Mouse (Mus musculus) limb, embryonic 14.5 days (tissue): ENCODE measurements at regions not wholly inside any gene's neighbourhood (a gene's known extent, or its start where the extent isn't known, plus 50 kb on each side); places are given as distances from the start of the nearest gene placed in this dataset.

Source experiments
- ATAC-seq: fragments of 200-750 bp; cut with Nextera tagmentation; 2 replicates; pipeline ENCODE4 v1.8.0; 2017; ENCODE audit warnings: low read depth, moderate number of reproducible peaks, moderate TSS enrichment; ENCODE audit not compliant: low FRiP score
- DNase-seq: peaks from one replicate; pipeline ENCODE4 v3.0.0-alpha.2; 2015; ENCODE audit warnings: low spot score
- H3K27ac ChIP-seq: fragments of 300-500 bp; sonication (generic); replicated peaks from 2 replicates; pipeline ENCODE4 v1.5.1; 2014; ENCODE audit warnings: low read depth, mild to moderate bottlenecking, low read length, moderate library complexity, mixed read lengths
- H3K27me3 ChIP-seq: fragments of 300-500 bp; sonication (generic); 2 replicates; pipeline ENCODE4 v1.6.1; 2014; ENCODE audit warnings: low read length, mixed read lengths; ENCODE audit not compliant: control insufficient read depth, insufficient read depth
- H3K36me3 ChIP-seq: fragments of 300-500 bp; sonication (generic); 2 replicates; pipeline ENCODE4 v1.6.1; 2014; ENCODE audit warnings: mild to moderate bottlenecking, low read length, moderate library complexity, mixed read lengths; ENCODE audit not compliant: control insufficient read depth, insufficient read depth
- H3K4me1 ChIP-seq: fragments of 300-500 bp; sonication (generic); 2 replicates; pipeline ENCODE4 v1.6.1; 2014; ENCODE audit warnings: antibody characterized with exemption, low read length, mixed read lengths; ENCODE audit not compliant: control insufficient read depth, insufficient read depth
- H3K4me2 ChIP-seq: fragments of 300-500 bp; sonication (generic); replicated peaks from 2 replicates; pipeline ENCODE4 v1.6.1; 2014; ENCODE audit warnings: low read depth, mild to moderate bottlenecking, low read length, moderate library complexity; ENCODE audit not compliant: severe bottlenecking
- H3K4me3 ChIP-seq: fragments of 300-500 bp; sonication (generic); replicated peaks from 2 replicates; pipeline ENCODE4 v1.5.1; 2014; ENCODE audit warnings: low read length
- H3K9ac ChIP-seq: fragments of 300-500 bp; sonication (generic); 2 replicates; pipeline ENCODE4 v1.6.1; 2014; ENCODE audit warnings: mild to moderate bottlenecking, low read depth, low read length, moderate library complexity; ENCODE audit not compliant: severe bottlenecking
- H3K9me3 ChIP-seq: fragments of 300-500 bp; sonication (generic); 2 replicates; pipeline ENCODE4 v1.6.1; 2016; ENCODE audit warnings: low read length; ENCODE audit not compliant: control insufficient read depth
- POLR2A ChIP-seq: fragments of 200-500 bp; IDR thresholded peaks from 2 replicates; pipeline ENCODE4 v1.8.0; 2012; ENCODE audit warnings: inconsistent platforms, mild to moderate bottlenecking, moderate library complexity, borderline replicate concordance; ENCODE audit not compliant: insufficient read depth, insufficient read length; ENCODE audit errors: extremely low read depth
- WGBS: fragments of 180-500 bp; shearing (Covaris S2); extraction: QIAGEN DNeasy Blood & Tissue Kit; methylation state at CpG from one replicate; pipeline ENCODE4 v1.1.7; 2014; 5-methylcytosine and 5-hydroxymethylcytosine counted together

- TF ChIP-seq POLR2A: no peak
- Histone ChIP-seq H3K9ac (no peak overlapping the region), H3K27me3 (no peaks in the 10 kb centered on the region), H3K4me2 (no peak overlapping the region), H3K36me3 (no peaks in the 10 kb centered on the region), H3K4me3 (no peak overlapping the region), H3K4me1 (no peaks in the 10 kb centered on the region), H3K27ac (no peak overlapping the region), H3K9me3 (no peaks in the 10 kb centered on the region)
- ATAC-seq: no peak
- no peak for DNase-seq
- WGBS: 63% methylated on average over 9 of the region's 9 CpGs
Measured at GRCm38 (mm10) chr4:40375439-40376154, 96.4 kb upstream of the Ndufb6 start.

DNA sequence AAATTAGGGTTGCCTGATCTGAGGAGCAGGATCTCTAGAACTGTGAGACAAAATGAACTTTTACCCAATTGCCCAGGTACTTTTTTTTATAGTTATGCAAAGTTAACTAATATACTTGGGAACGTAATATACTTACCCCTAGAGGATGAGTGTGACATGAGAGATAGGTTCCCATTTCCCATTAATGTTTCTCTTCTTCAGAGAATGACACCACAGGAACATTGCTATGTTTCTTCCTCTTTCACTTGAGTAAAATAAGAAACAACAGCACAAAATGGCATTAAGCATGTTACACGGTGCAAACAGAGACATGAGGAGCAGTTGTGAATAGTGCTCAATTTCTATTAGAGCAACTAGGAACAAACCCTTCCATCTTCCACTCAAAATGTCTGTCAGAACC, 95.0 kb upstream of the Ndufb6 start:
- H3K4me2 ChIP-seq: no peak overlapping the region
- no peak overlapping the region for H3K9ac ChIP-seq
- TF ChIP-seq POLR2A: no peak
- WGBS: 92% methylated on average over 2 of the region's 2 CpGs
- no peaks in the 10 kb centered on the region for H3K36me3 ChIP-seq
- no peaks in the 10 kb centered on the region for H3K27me3 ChIP-seq
- no peaks in the 10 kb centered on the region for H3K9me3 ChIP-seq
- no peak for ATAC-seq
- no peak overlapping the region for H3K27ac ChIP-seq
- no peak overlapping the region for H3K4me3 ChIP-seq
- DNase-seq: no peak
- no peaks in the 10 kb centered on the region for H3K4me1 ChIP-seq

- no peaks in the 10 kb centered on the region for H3K9me3 ChIP-seq
- H3K27ac ChIP-seq: no peak overlapping the region
- H3K4me3 ChIP-seq: no peak overlapping the region
- ATAC-seq (no peak), DNase-seq (no peak)
- 78% methylated on average over 3 of the region's 3 CpGs for WGBS
- H3K9ac ChIP-seq: no peak overlapping the region
- no peaks in the 10 kb centered on the region for H3K36me3 ChIP-seq
- no peak for TF ChIP-seq POLR2A
- no peak overlapping the region for H3K4me2 ChIP-seq
- no peaks in the 10 kb centered on the region for H3K4me1 ChIP-seq
- H3K27me3 ChIP-seq: no peaks in the 10 kb centered on the region
Measured at GRCm38 (mm10) chr4:40364329-40364728, 85.1 kb upstream of the Ndufb6 start.

- H3K27me3 ChIP-seq: no peaks in the 10 kb centered on the region
- no peak overlapping the region for H3K27ac ChIP-seq
- no peaks in the 10 kb centered on the region for H3K4me1 ChIP-seq
- no peaks in the 10 kb centered on the region for H3K9me3 ChIP-seq
- no peaks in the 10 kb centered on the region for H3K36me3 ChIP-seq
- ATAC-seq (no peak), DNase-seq (no peak)
- no peak for TF ChIP-seq POLR2A
- WGBS: 79% methylated on average over 3 of the region's 3 CpGs
- H3K4me2 ChIP-seq: no peak overlapping the region
- H3K9ac ChIP-seq: no peak overlapping the region
- H3K4me3 ChIP-seq: no peak overlapping the region
Measured at GRCm38 (mm10) chr4:40359307-40359706, 80.1 kb upstream of the Ndufb6 start.

DNA sequence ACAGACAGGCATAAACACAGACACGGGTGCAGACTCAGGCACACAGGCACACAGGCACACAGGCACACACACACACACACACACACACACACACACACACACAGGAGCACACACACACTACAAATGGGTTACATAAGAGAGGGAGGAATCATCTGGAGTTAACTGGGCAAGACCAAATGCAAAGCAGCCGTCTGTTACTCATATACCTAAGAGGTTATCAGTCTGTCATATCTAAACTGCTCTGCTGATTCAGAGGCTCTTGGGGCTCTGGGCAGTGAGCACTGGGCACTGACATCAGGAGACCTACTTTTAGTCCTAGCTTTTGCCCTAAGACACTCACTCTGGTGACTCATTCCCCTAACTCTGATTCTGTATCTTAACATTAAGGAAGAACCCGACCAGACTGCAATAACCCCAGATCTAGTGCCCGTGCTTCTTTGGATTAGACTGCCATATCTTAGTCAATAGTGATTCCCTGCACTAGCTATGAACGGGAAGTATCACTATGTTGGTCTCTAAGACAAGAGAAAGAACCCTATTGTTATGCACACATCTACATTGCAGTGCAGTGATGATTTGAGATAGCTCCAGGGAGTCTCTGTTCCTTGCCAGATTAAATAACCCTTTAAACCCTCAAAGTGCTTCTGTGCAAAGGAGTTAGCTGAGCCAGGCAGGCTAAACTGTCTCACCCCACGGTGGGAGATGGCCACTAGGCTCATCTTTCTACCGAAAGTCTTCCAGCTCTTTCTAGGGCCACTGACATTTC, 78.0 kb upstream of the Ndufb6 start:
- Histone ChIP-seq H3K9me3 (no peaks in the 10 kb centered on the region), H3K36me3 (no peaks in the 10 kb centered on the region), H3K4me2 (no peak overlapping the region), H3K4me3 (no peak overlapping the region), H3K27me3 (no peaks in the 10 kb centered on the region), H3K27ac (no peak overlapping the region), H3K4me1 (no peaks in the 10 kb centered on the region), H3K9ac (no peak overlapping the region)
- DNase-seq (no peak), ATAC-seq (no peak)
- WGBS: 56% methylated on average over 7 of the region's 7 CpGs
- TF ChIP-seq POLR2A: no peak
